Mouse (Mus musculus): ENCODE results near the gene Slc22a4.

The Slc22a4 gene

GRCm38 (mm10) chr11:54028044-54028951, at the start of gene Slc22a4:
Gene Slc22a4 (minus strand): TSS chr11:54028090.
- peak; percentile 47 for DNase-seq (ENCODE audit: low read depth)

- DNase-seq (ENCODE audit: low read depth), result no peak
These were observed 48.2 kb upstream of the Slc22a4 start for GRCm38 (mm10) chr11:54076101-54076500.

DNA sequence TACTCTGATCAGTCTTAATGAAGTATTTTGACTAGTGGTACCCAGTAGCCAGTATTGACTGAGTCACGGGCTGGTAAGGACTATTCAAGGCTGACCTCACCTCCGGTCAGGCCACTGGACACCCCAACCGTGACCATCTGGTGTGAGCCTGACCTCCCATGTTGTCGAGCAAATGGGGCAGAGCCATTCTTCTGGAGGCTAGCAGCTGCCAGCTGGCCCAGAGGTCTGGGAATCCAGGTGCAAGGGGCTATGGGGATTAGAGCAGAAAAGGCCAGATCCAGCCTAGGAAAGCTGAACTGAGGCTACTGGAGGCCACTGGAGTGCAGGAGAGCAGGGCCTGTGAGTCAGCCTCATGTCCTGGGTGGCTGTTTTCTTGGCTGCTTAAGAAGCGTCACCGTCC, 47.5 kb upstream of the Slc22a4 start:
- no peak for DNase-seq (ENCODE audit: low read depth)

- no peak for DNase-seq (ENCODE audit: low read depth)
These were observed 45.4 kb upstream of the Slc22a4 start for GRCm38 (mm10) chr11:54073291-54073690.

GRCm38 (mm10) chr11:54071726-54072445, 44.0 kb upstream of the Slc22a4 start:
- no peak for DNase-seq (ENCODE audit: low read depth)

- DNase-seq (ENCODE audit: low read depth), result no peak
These were observed 40.9 kb upstream of the Slc22a4 start, which contains the start of gene Pdlim4 for GRCm38 (mm10) chr11:54068520-54069371. Gene Pdlim4 (minus strand): TSS chr11:54069014.

DNA sequence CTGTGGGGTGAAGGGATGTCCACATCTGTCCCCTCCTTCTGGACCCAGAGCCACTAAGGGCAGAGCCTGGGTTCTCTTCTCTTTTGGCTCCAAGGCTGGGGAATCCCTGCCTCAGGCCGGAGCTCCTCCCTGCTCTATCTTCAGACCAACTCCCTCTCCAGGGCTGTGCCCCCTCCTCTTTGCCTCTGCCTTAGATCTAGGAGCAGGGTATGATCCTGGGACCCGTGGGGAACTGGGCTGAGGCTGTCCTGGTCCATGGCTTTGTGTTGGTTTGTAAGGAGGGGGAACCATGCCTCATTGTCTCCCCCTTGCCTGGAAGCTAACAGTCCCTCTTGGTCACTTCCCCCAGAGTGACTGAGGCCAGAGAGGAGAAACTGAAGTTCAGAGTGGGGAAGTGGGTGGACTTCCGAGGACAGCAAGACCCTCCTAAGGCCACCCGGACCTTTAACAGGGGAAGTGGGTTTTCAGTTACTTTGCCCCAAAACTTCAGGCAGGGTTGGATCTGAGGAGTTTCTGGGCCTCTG, 40.2 kb upstream of the Slc22a4 start:
- no peak for DNase-seq (ENCODE audit: low read depth)

DNA sequence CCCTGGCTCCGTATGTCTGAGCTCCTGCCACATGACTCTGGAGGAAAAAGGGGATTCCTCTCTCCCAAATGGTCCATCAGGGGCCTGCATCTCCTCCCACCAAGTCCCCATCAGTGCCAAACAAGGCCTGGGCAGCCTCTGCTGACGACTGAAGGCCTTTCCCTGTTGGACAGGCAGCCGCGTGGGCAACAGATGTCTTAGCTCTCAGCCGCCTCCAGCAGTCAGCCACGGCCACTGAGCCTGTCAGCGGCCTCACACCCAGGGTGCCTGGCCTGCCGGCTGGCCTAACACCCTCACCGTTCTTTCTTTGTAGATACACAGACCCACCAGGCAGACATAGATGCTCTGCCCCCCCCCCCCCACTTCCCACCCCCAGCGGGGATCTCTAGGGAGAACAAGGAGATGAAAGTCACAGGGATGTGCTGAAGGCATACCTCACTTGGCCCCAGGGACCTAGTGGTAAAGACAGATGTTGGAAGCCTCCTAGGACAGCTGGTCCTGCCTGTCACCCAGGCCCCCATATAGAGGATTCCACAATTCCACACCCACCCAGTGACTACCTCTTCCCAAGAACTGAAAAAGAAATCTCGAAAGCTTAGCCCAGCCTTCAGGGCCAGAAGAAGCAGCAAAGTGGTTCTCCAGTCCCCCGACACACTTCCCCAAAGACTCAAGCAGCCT, 39.6 kb upstream of the Slc22a4 start:
- no peak for DNase-seq (ENCODE audit: low read depth)

DNA sequence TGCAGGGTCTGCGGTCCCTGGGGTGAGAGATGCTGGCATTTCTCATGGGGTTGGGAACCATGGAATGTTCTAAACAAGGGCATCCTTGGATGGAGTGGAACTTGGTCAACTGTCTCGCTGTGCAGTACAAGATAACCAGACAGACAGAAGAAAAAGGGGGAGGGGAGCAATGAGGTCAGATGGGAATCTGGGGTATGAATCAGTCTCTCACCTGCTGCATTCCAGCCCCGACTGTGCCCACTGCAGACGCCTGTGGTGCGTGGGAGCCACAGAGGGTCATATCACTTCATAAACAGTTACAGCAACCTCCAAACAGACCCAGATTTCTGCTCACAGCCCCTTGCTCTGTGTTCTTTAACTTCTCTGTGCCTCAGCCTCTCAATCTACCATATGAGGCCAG, 38.5 kb upstream of the Slc22a4 start:
- no peak for DNase-seq (ENCODE audit: low read depth)

- no peak for DNase-seq (ENCODE audit: low read depth)
These were observed 38.0 kb upstream of the Slc22a4 start for GRCm38 (mm10) chr11:54065915-54066178.

DNA sequence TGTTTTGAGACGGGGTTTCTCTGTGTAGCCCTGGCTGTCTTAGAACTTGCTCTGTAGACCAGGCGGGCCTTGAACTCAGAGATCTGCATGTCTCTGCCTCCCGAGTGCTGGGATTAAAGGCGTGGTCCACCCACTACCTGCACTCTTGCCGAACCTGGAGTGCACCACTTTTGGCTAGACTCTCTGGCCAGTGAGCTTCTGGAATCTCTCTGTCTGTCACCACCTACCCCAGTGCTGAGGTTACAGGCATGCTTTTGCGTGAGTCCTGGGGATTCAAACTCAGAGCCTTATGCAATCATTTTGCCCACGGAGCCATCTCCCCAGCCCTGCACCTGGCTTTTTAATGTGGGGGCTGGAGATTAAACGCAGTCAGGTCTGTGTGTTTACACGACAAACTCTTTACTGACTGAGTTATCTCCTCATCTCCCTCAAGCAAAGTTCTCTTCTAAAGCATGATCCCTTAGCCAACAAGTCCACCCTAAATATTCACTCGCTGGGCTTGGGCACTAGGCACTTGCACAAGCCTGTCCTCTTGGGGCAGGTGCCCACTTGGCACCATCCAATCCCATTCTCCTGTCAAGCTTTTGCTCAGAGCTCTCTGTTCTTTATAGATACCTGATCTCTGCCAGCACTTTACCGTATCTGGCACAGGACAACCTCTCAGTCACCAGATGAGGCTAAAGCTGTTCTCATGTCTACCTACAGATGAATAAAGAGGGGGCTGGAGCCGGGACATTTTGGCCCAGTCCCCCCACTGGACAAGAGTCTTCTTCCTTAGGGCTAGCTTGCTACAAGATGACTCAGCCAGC, 37.4 kb upstream of the Slc22a4 start:
- no peak for DNase-seq (ENCODE audit: low read depth)

GRCm38 (mm10) chr11:54064412-54064978, 36.6 kb upstream of the Slc22a4 start:
- DNase-seq (ENCODE audit: low read depth), result no peak

DNA sequence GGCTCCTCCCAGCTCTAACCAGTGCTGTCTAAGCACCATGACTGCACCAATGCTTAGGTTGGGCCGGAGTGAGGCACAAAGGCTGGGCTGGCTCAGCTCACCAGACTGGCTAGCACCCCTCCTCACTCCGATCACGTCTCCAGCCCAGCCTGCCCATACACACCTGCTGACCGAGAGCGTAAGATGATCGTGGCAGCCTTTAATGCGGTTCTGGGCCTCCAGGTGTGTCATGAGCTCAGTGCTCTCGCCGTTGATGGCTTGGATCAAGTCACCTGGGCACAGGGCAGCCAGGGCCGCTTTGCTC, 35.5 kb upstream of the Slc22a4 start:
- DNase-seq (ENCODE audit: low read depth), result peak; percentile 41

DNA sequence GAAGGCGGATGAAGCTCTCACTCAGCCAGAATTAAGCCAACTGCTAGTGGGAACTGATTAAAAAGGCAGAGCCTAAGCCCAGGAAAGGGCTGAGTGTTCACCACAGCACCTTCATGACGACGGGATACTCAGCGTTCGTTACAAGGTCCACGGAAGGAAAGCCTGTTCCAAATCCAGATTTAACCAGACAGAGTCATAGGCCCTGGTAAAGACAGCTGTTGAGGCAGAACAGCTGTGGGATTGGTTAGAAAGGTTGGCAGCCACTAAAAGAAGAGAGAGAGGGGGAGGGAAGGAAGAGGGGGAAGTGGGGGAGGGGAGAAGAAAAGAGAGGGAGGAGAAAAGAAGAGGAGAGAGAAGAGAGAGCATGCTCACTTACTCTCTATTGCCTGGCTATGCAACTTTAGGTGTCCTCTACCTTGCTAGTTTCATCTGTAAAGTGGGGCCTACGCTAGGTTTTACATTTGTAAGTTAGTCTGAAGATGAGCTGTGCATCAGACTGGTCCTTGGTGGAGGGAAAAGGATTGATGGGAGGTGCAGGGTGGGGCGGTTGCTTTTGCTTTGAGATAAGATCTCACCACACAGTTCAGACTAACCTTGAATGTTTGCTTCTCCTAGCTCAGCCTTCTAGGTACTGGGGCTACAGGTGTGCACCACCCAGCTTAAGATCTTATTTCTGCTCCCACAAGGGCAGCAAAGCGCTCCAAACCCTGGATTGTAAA, 35.0 kb upstream of the Slc22a4 start:
- DNase-seq (ENCODE audit: low read depth), result no peak

DNA sequence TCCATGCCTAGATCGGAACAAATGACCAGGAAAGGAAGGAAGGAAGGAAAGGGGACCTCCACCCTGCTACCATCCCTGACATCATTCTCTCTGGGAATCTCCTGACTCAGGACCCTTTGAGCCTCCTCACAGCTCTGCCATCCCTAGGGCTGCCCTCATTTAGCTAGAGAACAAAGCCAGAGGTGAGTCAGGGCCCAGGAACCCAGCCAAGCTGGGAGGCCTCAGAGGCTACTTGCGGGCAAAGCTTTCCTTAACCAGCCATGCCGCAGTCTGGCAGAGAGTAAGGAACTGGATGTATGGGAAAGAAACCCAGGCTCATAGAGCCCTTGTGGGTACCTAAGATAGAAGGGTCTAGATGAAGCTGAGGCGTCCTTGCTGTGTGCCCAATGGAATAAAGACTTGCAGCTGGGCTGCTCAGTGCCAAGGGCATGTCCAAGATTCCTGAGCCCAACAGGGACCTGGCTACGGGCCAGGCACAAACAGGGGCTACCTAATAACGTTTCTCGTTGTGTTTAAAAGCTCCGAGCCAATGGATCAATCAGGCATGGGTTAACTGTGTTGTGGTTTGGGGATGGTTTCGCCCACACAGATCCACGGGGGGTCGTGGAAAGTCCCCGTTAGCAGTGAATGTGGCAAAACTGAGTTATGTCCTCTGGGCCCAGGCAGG, 34.3 kb upstream of the Slc22a4 start:
- DNase-seq (ENCODE audit: low read depth), result peak; percentile 95

- peak; percentile 96 for DNase-seq (ENCODE audit: low read depth)
These were observed 32.4 kb upstream of the Slc22a4 start for GRCm38 (mm10) chr11:54060316-54060715.

- no peak for DNase-seq (ENCODE audit: low read depth)
These were observed 31.6 kb upstream of the Slc22a4 start for GRCm38 (mm10) chr11:54059526-54059925.

DNA sequence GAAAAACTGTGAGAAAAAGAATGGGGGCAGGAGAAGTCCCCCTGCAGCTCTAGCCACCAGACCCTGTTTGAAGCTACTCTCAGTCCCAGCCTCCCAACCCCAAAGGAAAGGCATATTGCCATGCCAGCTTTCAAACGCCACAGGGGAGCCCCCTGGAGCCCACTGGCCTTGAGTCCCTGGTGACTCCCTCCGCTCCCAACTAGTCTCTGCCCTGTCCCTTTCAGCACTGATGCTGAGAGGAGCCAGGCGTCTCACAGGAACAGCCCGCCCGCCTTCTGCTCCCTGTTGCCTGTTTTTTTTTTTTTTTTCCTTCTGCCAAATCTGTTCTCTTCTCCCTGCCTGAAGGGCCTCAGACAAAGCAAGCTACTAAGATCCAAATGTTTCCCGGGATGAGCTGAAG, 30.8 kb upstream of the Slc22a4 start:
- no peak for DNase-seq (ENCODE audit: low read depth)

GRCm38 (mm10) chr11:54058056-54058617, 30.2 kb upstream of the Slc22a4 start:
- no peak for DNase-seq (ENCODE audit: low read depth)
